Mouse (Mus musculus) retina, postnatal 7 days (tissue): ENCODE measurements around the gene Entpd4b.
"Not testable (repeated sequence)": the region's sequence is repeated elsewhere in the genome, so short reads cannot be mapped to it uniquely, and the experiment has no call there.

ENCODE experiments used
- DNase-seq: peaks from one replicate; pipeline ENCODE4 v3.0.0-alpha.2; 2012; ENCODE audit warnings: low read depth, low spot score

The Entpd4b gene

GRCm38 (mm10) chr14:69555110-69555831 is at the start of gene Entpd4b:
TSS of gene Entpd4b (plus strand) at chr14:69555424.
- not testable (repeated sequence) for DNase-seq

GRCm38 (mm10) chr14:69507000-69507399 is 48.2 kb upstream of the Entpd4b start:
- not testable (repeated sequence) for DNase-seq

- not testable (repeated sequence) for DNase-seq
Measured at GRCm38 (mm10) chr14:69512449-69512848, 42.8 kb upstream of the Entpd4b start, which contains the start of gene Gm27179. TSS of gene Gm27179 (minus strand) at chr14:69512549.

- not testable (repeated sequence) for DNase-seq
Measured at GRCm38 (mm10) chr14:69520810-69521209, 34.4 kb upstream of the Entpd4b start.

GRCm38 (mm10) chr14:69523001-69523400 is 32.2 kb upstream of the Entpd4b start:
- not testable (repeated sequence) for DNase-seq

- not testable (repeated sequence) for DNase-seq
Measured at GRCm38 (mm10) chr14:69526202-69526601, 29.0 kb upstream of the Entpd4b start.

GRCm38 (mm10) chr14:69536539-69536938 is 18.7 kb upstream of the Entpd4b start:
- DNase-seq = not testable (repeated sequence)

GRCm38 (mm10) chr14:69540113-69540512 is 15.1 kb upstream of the Entpd4b start:
- DNase-seq = not testable (repeated sequence)

GRCm38 (mm10) chr14:69542695-69543094 is 12.5 kb upstream of the Entpd4b start:
- not testable (repeated sequence) for DNase-seq

- not testable (repeated sequence) for DNase-seq
Measured at GRCm38 (mm10) chr14:69544033-69544432, 11.2 kb upstream of the Entpd4b start.

GRCm38 (mm10) chr14:69545052-69545451 is 10.2 kb upstream of the Entpd4b start:
- not testable (repeated sequence) for DNase-seq

- not testable (repeated sequence) for DNase-seq
Measured at GRCm38 (mm10) chr14:69547310-69547709, 7.9 kb upstream of the Entpd4b start.

GRCm38 (mm10) chr14:69556820-69557219 is 1.6 kb downstream of the Entpd4b start:
- DNase-seq = not testable (repeated sequence)

- DNase-seq = not testable (repeated sequence)
Measured at GRCm38 (mm10) chr14:69557550-69557949, 2.3 kb downstream of the Entpd4b start.
